Mouse (Mus musculus) adrenal gland, postnatal 10 days (tissue): ENCODE results near the gene Syt6. TPM values are rescaled to one million over a fixed set of nuclear protein-coding genes. Genes with fewer than 3 reads are reported as not detected.
"Not testable (repeated sequence)": the region's sequence is repeated elsewhere in the genome, so short reads cannot be mapped to it uniquely, and the experiment has no call there.

Source experiments
- DNase-seq: peaks from one replicate; pipeline ENCODE4 v3.0.0; 2021; ENCODE audit warnings: mixed read lengths
- total RNA-seq, 2 experiments: library from RNA; stranded (reverse); gene quantifications; 2 replicates each; pipeline ENCODE4 v1.2.3; 2021

The Syt6 gene
- total RNA-seq, 2 experiments from 2014 or later = 0.12 TPM; not detected in 1

GRCm38 (mm10) chr3:103601011-103601410 lies 26.0 kb downstream of the Syt6 start:
- peak; percentile 27 for DNase-seq

DNA sequence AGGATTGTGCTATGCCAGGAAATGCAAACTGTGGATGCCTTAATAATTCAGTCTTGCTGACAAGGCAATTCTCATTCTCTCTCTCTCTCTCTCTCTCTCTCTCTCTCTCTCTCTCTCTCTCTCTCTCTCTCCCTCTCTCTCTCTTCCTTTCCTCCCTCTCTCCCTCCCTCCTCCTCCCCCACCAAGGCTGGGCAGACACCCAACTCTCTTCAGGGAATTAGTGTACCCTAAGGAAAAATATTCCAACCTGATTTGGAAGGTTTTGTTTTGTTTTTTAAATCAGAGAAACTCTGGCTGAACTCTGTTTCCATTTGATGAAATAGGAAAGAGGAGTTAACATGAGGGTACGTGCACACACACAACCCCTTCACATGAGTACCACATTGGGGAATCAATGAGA lies 26.5 kb downstream of the Syt6 start:
- peak; percentile 13 for DNase-seq

GRCm38 (mm10) chr3:103606045-103606597 lies 31.1 kb downstream of the Syt6 start:
- DNase-seq = no peak

DNA sequence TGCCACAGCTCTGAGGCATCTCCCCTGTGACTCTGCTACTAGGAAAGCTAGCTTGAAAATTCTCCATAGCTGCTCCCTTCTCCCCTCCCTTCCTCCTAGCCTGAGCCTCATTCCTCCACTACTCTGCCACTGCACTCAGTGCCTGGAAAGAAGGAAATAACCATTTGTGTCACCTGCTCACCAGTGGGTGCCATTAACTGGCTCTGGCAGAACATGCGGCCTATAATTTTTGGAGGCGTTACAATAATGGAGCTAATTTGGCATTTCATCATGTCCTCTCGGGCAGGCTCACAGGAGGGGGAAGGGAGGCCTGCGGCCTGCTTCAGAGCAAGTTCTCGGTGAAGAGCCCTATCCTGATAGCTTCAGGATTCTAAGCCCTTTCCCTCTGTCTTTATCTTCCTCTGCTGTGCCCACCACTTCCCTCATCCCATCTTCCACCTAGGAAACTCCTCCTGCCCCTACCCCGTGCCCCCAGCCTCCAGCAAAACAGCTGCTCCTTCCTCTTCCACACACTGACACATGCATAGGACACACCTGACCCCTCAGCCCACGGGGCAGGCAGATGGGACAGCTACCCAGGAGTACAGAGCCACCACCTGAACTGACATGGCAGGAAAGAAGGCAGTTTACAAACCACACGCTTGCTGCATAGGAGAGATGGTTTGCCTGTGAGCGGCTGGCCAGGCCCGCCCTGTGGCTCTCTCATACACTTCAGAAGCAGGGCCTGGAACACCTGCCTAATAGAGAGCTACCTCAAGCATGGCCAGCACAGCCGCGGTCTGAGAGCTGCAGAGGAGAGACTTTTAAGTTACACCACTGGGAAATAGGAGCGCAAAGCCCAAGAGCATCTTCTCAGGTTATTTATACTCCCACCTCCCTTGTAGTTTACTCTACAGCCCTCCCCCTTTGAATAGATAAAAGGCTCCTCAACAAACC lies 31.9 kb downstream of the Syt6 start:
- DNase-seq = no peak

DNA sequence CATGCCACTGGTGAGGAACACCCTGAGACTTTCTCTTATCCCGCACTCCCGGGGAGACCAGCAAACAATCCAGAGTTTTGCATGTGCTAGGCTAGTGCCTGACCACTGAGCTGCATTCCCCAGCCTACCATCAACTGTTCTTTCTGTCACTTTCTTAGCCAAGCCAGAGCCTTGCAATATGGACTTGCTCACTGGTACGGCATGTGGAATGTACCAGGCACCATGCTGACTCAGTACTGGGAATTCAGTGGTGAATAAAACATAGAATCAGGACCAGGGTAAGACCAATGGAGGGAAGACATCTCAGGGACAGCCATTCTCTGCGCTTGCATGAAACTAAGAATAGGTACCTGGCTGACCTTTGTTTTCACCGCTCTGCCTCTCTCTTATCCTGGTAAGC lies 35.2 kb downstream of the Syt6 start:
- no peak for DNase-seq

- no peak for DNase-seq
These were observed 37.8 kb downstream of the Syt6 start for GRCm38 (mm10) chr3:103612636-103613355.

DNA sequence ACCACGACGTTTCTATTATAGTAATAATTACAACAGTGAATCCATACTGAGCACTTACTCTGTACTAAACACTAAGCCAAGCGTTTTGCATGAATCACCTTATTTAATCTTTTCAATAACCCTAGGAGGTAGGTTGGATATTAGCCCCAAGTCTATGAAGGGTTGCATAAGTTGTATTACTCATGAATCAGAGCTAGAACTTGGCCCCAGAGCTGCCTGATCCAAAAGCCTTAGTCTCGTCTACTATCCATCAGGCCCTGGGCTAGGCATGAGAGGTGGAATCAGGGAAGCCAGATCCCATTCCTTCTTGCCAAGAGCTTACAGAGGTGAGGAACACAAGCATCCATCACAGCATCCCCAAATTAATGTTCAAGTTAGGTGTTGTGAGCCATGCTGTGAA lies 40.6 kb downstream of the Syt6 start:
- no peak for DNase-seq

DNA sequence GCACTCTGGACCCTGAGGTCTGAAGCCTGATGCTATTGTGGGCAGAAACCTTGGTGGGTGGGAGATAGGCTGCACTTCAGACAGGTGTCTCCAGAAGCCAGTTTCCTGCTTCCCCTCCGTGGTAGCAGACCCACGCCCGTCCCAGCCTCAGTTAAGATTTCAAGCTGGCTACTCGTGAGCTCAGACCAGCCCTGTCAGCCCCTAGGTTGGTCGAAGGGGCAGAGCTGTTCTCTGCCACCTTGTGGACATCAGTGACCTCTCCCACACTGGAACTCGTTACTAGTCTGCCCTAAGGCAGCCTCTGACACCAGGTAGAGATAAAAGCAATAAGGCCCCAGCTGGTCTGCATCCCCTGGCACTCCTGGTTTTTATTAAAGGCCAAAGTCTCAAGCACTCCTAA lies 42.0 kb downstream of the Syt6 start:
- no peak for DNase-seq

DNA sequence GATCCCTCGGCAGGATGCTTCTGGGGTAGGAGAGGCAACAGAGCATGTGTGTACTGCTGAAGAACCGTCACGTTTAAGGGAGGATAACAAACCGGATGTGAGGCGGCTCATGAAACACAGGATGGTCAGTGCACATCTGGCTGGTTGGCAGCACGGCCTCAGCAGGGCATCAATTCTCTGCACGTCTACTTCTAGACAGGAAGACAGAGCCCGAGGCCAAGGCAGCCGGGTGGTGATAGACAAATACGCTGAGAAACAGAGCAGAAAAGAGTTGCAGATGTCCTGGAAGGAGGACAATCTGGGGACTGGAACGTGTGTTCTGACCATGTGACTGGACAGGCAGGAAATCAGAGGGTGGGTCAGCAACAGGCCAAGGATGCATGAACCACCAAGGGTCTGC lies 45.1 kb downstream of the Syt6 start:
- DNase-seq = no peak

DNA sequence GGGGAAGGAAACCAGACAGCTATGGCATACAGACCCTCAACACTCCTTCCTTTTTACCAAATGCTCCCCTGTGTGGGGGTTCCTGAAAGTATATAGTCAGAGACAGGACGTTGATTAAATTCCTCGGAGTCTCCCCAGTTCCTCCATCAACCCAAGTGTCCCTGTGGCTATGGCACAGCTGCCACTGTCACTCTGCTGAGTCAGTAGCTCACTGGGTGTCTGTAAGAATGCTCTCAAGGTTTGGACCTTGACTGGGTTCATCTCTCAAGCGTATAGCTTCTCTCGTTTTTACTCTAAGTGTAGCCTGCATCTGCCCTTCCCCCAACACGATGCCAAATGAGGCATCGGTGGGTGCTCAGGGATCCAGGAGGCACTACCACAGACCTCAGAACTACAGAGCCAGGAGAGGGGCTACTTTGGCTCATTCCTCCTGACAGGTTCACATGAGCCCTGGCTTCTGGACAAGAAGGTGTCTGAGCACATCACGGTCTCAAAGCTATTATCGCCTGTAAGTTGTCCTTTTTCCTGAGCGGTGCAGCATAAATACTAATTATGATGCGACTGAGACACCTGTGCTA lies 49.0 kb downstream of the Syt6 start:
- DNase-seq = peak; percentile 6

DNA sequence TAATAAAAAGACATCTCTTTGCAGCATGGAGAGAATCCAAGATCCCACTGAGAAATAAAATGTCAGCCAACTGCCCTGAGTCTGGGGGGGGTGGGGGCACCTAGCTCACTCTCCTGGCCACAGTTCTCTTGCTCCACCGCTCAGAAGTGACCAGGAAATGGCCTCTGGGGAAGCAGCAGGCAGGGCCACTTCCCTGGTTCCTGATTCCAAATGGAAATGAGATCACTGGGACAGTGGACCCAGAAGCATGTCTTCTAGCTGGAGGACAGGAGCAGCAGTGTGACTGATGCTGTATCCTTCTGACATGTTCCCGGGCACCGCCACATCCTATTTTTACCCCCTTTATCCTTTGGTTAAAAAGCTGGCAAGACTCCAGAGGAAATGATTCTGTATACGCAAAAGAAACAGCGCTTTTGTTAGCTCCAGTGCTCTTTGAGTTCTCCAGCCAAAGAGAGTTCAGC lies 49.6 kb downstream of the Syt6 start:
- no peak for DNase-seq

DNA sequence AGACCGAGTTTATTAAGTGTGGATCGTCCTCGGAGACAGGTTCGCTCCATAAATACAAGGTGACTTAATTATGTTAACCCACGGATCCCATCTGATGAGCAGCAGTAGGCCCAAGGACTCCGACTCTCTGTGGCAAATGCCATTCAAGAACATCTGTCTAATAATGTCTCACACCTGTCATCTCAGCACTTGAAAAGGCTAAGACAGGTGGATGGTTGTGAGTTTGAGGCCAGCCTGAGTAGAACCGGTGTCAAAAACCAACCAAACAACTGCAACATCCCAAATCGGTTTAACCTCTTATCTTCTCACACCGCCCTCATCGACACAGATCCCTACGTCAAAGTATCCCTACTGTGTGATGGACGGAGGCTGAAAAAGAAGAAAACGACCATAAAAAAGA lies 50.1 kb downstream of the Syt6 start:
- no peak for DNase-seq

GRCm38 (mm10) chr3:103626481-103626880 lies 51.5 kb downstream of the Syt6 start:
- no peak for DNase-seq

DNA sequence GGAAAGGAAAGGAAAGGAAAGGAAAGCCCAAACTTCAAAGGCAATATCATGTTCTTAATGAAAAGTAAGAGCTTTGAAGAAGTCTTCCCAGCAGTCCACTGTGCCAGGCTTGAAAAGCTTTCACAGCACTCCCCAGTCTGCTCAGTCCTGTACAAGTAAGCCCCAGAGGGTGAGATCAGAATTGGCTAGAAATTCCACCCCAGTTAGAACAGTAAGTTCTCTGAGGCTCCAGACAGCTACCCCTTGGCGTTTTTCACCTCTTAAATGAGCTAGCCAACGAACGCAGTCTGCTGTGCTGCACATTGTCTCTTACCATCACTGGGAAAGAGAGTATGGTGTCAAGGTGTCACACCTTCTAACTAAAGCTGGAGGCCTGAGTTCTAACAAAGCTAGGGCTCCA lies 52.6 kb downstream of the Syt6 start:
- DNase-seq = no peak

DNA sequence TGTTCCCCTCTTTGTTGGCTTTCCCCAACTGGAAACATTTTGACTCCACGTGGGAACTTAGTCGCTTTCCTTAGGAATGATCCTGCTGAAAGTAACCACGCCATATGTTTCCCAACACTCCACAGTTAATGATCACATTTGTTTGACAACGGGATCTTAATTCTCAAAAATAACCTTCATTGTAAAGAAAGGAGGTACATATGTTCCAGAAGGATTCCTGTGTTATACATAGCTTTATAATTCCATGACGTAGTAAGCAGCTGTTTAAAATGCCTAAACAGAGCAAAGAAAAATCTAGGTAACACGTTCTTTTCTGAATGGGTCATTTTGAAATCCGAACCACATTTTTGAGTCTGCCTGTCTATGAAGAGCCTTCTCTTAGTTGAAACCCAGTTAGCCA lies 58.1 kb downstream of the Syt6 start:
- DNase-seq = no peak

DNA sequence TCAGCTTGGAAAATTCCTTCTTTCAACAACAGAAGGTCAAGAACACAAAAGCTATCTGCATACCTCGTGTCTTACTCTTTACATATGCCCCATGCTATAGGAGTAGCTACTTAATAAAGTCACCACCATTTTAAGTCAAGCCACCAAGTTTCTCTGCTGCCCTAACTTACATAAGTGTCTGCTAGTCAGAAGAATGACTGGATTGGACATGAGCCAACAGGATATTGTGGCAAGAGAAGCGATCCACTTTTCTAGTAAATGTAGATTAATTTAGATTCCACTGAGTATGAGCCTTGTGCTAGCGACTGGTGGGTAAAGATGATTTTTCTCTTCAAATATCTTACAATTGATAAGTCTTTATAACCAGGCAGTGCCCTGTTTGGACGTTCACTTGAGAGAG lies 58.8 kb downstream of the Syt6 start:
- no peak for DNase-seq

DNA sequence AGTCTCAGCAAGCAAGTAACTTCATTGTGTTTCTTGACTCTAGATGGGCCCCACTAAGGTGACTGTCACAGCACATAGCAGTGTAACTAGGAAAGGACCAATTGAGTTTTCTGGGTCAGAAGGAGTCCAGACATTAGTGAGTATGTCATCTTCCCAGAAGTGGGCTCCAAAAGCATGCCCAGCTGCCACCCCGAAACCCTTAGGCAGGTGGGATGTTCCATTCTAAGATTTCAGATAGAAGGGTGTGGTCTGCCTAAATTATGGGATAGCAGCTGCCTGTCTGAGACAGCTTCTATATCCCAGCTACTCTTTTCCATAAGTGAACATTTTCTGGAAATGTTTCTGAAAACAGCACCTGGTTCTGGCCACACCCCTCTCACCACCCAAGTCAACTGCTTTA lies 59.2 kb downstream of the Syt6 start:
- no peak for DNase-seq

DNA sequence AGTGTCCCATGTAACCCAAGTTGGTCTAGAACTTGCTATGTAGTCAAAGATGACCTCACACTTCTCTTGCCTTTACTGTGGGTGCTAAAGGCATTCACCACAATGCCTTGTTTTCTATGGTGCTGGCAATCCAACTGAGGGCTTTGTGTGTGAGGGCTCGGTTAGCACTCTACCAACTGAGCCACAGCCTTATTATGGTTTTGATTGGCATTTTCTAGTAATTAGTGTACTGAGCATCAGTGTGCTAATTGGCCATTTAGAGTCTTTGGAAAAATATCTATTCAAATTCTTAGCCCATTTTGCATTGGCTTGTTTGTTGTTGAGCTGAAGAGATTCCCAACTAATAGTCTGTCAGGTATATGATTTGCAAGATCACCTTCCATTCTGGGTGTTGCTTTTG lies 62.6 kb downstream of the Syt6 start:
- no peak for DNase-seq

DNA sequence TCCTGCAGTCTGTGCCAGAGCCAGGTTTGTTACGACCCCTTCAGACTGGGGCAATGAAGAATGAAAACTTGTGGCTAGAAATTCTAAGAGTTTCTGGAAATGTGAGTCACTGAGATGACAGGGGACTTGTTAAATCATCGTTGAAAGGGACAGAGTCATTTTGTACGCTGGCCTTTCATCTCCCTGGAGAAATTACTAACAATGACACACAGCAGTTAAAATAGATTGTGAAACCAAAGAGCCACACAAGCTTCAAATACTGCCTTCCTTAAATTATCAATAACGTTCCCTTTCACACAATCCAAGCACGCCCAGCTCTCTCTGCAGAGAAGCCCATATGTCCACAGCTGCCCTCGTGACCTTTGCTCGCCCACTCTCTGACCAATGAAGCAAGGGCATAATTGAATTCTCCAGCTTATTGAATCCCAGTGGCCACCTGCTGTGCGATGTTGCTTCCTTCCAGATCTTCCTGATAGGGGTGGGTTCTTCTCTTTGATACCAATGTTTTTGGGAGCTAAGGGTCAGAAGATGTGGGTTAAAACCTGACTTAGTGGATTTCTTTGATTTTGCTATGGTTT lies 65.3 kb downstream of the Syt6 start:
- no peak for DNase-seq

DNA sequence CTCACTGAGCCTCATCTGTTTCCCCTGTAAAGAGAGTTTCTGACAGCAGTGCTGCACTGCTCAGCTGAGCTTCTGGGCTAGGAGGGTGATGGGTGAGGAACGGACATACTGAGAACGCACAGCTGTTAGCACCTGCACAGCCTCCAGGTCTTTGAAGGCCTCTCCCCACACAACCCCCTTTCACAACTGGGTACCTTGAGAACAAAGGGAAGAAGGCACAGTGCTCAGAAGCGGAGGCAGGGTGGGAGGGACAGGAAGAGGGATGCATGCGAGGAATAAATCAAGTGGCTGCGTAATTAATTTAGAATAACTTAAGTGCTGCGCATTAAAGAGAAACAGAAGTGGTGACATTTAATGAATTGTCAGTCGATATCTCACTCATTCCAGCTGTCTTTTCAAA lies 66.3 kb downstream of the Syt6 start:
- DNase-seq = no peak

DNA sequence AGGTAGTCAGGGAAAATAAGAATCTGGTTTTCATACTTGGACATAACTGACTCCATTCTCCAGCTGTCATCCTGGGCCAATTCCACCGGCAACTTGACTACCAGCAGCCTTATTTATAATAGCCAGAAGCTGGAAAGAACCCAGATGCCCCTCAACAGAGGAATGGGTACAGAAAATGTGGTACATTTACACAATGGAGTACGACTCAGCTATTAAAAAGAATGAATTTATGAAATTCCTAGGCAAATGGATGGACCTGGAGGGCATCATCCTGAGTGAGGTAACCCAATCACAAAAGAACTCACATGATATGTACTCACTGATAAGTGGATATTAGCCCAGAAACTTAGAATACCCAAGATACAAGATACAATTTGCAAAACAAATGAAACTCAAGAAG lies 70.9 kb downstream of the Syt6 start, which contains the start of gene Atg4a-ps:
Atg4a-ps (minus strand) TSS at position 101 of the 400 bp plus-strand sequence.
- DNase-seq = not testable (repeated sequence)

- no peak for DNase-seq
These were observed 72.3 kb downstream of the Syt6 start for GRCm38 (mm10) chr3:103647164-103647867.
